Mouse (Mus musculus): ENCODE measurements around the gene Vmn2r15.

The Vmn2r15 gene

DNA sequence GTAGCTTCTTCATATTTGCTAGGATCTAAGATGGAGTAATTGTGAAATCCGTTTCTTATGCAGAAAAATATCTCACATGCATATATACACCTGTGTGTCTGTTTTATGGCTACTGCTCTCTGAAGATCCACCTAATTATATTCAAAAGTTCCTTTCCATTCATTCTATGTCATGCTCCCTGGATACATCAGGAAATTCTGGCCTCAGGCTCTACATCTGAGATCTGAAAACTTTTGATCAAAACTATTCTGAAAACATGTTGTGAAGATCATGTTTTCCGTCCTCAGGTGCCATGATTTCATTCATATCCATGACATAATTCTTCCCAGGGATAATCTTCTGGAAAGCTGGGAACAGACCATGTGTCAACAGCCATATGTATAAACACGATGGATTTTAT, at the start of gene Vmn2r15:
Gene Vmn2r15 (minus strand): TSS at position 101 of the 400 bp plus-strand sequence.
- DNase-seq, result no peak

- DNase-seq, result no peak
Measured at GRCm38 (mm10) chr5:109329862-109330261, 32.4 kb upstream of the Vmn2r15 start, which contains the start of gene Vmn2r16. TSS of gene Vmn2r16 (plus strand) at chr5:109330162.

GRCm38 (mm10) chr5:109294655-109295054, 2.8 kb downstream of the Vmn2r15 start:
- no peak for DNase-seq

Data from B cell, adult 2 months (primary cell).